Mouse (Mus musculus) stomach, embryonic 14.5 days (tissue): Measurements from ENCODE around the gene Tnfsf10. TPM values are rescaled to one million over a fixed set of nuclear protein-coding genes. Genes with fewer than 3 reads are reported as not detected.
A peak's percentile ranks its signal among the peaks of the same experiment; 100 is the strongest.

Experiments
- ATAC-seq: fragments of 200-750 bp; cut with Nextera tagmentation; 2 replicates; pipeline ENCODE4 v1.8.0; 2017; ENCODE audit warnings: low read depth, moderate TSS enrichment; ENCODE audit not compliant: insufficient number of reproducible peaks, insufficient read depth, low FRiP score
- H3K27ac ChIP-seq: fragments of 300-500 bp; sonication (generic); 2 replicates; pipeline ENCODE4 v1.5.1; 2014; ENCODE audit warnings: mild to moderate bottlenecking, low read length, moderate library complexity, mixed read lengths
- H3K27me3 ChIP-seq: fragments of 300-500 bp; sonication (generic); 2 replicates; pipeline ENCODE4 v1.6.1; 2014; ENCODE audit warnings: low read length, control low read depth, mixed read lengths; ENCODE audit not compliant: control insufficient read depth, insufficient read depth
- H3K36me3 ChIP-seq: fragments of 300-500 bp; sonication (generic); 2 replicates; pipeline ENCODE4 v1.6.1; 2014; ENCODE audit warnings: mild to moderate bottlenecking, control low read depth, low read length, moderate library complexity, mixed read lengths; ENCODE audit not compliant: control insufficient read depth, insufficient read depth
- H3K4me1 ChIP-seq: fragments of 300-500 bp; sonication (generic); 2 replicates; pipeline ENCODE4 v1.6.1; 2014; ENCODE audit warnings: low read length, control low read depth, mixed read lengths; ENCODE audit not compliant: control insufficient read depth, insufficient read depth
- H3K4me2 ChIP-seq: fragments of 300-500 bp; sonication (generic); replicated peaks from 2 replicates; pipeline ENCODE4 v1.6.1; 2014; ENCODE audit warnings: low read depth, low read length, control low read depth
- H3K4me3 ChIP-seq: fragments of 300-500 bp; sonication (generic); 2 replicates; pipeline ENCODE4 v1.5.1; 2014; ENCODE audit warnings: low read depth, low read length, control low read depth
- H3K9ac ChIP-seq: fragments of 300-500 bp; sonication (generic); replicated peaks from 2 replicates; pipeline ENCODE4 v1.6.1; 2014; ENCODE audit warnings: low read depth, mild to moderate bottlenecking, control low read depth, low read length, moderate library complexity, mixed read lengths
- H3K9me3 ChIP-seq: fragments of 300-500 bp; sonication (generic); 2 replicates; pipeline ENCODE4 v1.6.1; 2016; ENCODE audit warnings: low read depth, low read length, control low read depth; ENCODE audit not compliant: control insufficient read depth
- WGBS: fragments of 180-500 bp; shearing (Covaris S2); extraction: QIAGEN DNeasy Blood & Tissue Kit; methylation state at CpG from one replicate; pipeline ENCODE4 v1.1.7; 2014; 5-methylcytosine and 5-hydroxymethylcytosine counted together
- polyA plus RNA-seq: library from polyadenylated mRNA; unstranded; fragments of >200 nt; fragmentation: Nextera tagmentation; extraction: Ambion mirVana; gene quantifications from 2 replicates; pipeline ENCODE4 v1.2.1, GENCODE M21; 2014

Tnfsf10 gene
- polyA plus RNA-seq, 1 experiment from 2014 or later: 0.17 TPM

GRCm38 (mm10) chr3:27314506-27315164 is 2.2 kb upstream of the Tnfsf10 start:
- Histone ChIP-seq H3K9me3 (no peaks in the 10 kb centered on the region), H3K27me3 (no peaks in the 10 kb centered on the region), H3K4me3 (no peak overlapping the region), H3K36me3 (no peaks in the 10 kb centered on the region), H3K4me2 (no peak overlapping the region), H3K4me1 (peaks cover 6% of the 10 kb centered on the region; the same call in 1 of the 2 replicates), H3K27ac (no peak overlapping the region), H3K9ac (no peak overlapping the region)
- no peak for ATAC-seq
- 70% methylated on average over 2 of the region's 2 CpGs for WGBS

- ATAC-seq: peak; percentile 33; the same call in 1 of the 2 replicates
- Histone ChIP-seq H3K27me3 (no peaks in the 10 kb centered on the region), H3K4me2 (0 out of 2 replicates have a peak overlapping the region, but pooled peaks have one; percentile 11), H3K4me3 (no peak overlapping the region), H3K27ac (no peak overlapping the region; the same call in 1 of the 2 replicates), H3K4me1 (peaks cover 6% of the 10 kb centered on the region; the same call in 1 of the 2 replicates), H3K36me3 (no peaks in the 10 kb centered on the region), H3K9ac (no peak overlapping the region), H3K9me3 (no peaks in the 10 kb centered on the region)
- 22% methylated on average over 4 of the region's 4 CpGs for WGBS
Measured at GRCm38 (mm10) chr3:27317288-27318024, 628 bp downstream of the Tnfsf10 start.

- H3K4me3 ChIP-seq: no peak overlapping the region
- H3K36me3 ChIP-seq: no peaks in the 10 kb centered on the region
- no peak for ATAC-seq
- peaks cover 6% of the 10 kb centered on the region; the same call in 1 of the 2 replicates for H3K4me1 ChIP-seq
- H3K27me3 ChIP-seq: no peaks in the 10 kb centered on the region
- H3K27ac ChIP-seq: no peak overlapping the region
- H3K9ac ChIP-seq: no peak overlapping the region
- no peaks in the 10 kb centered on the region for H3K9me3 ChIP-seq
- no peak overlapping the region for H3K4me2 ChIP-seq
- WGBS: 100% methylated on average over 1 of the region's 1 CpGs
Measured at GRCm38 (mm10) chr3:27319650-27320049, 2.8 kb downstream of the Tnfsf10 start.

GRCm38 (mm10) chr3:27320613-27321495 is 4.0 kb downstream of the Tnfsf10 start:
- H3K4me2 ChIP-seq: no peak overlapping the region
- H3K27ac ChIP-seq: no peak overlapping the region
- no peak overlapping the region for H3K9ac ChIP-seq
- H3K4me1 ChIP-seq: peaks cover 6% of the 10 kb centered on the region; the same call in 1 of the 2 replicates
- H3K9me3 ChIP-seq: no peaks in the 10 kb centered on the region
- no peak overlapping the region for H3K4me3 ChIP-seq
- no peaks in the 10 kb centered on the region for H3K27me3 ChIP-seq
- 74% methylated on average over 9 of the region's 9 CpGs for WGBS
- no peaks in the 10 kb centered on the region for H3K36me3 ChIP-seq
- ATAC-seq: no peak

- Histone ChIP-seq H3K9ac (no peak overlapping the region), H3K4me1 (no peaks in the 10 kb centered on the region), H3K27me3 (no peaks in the 10 kb centered on the region), H3K27ac (no peak overlapping the region), H3K36me3 (no peaks in the 10 kb centered on the region), H3K9me3 (no peaks in the 10 kb centered on the region), H3K4me2 (no peak overlapping the region), H3K4me3 (no peak overlapping the region)
- WGBS: 76% methylated on average over 9 of the region's 9 CpGs
- ATAC-seq: no peak
Measured at GRCm38 (mm10) chr3:27322591-27322990, 5.8 kb downstream of the Tnfsf10 start.

GRCm38 (mm10) chr3:27323551-27323950 is 6.7 kb downstream of the Tnfsf10 start:
- Histone ChIP-seq H3K4me1 (no peaks in the 10 kb centered on the region), H3K27me3 (no peaks in the 10 kb centered on the region), H3K27ac (no peak overlapping the region), H3K4me2 (no peak overlapping the region), H3K4me3 (no peak overlapping the region), H3K9ac (no peak overlapping the region), H3K9me3 (no peaks in the 10 kb centered on the region), H3K36me3 (no peaks in the 10 kb centered on the region)
- WGBS: 43% methylated on average over 5 of the region's 5 CpGs
- no peak for ATAC-seq

GRCm38 (mm10) chr3:27326633-27327191 is 9.9 kb downstream of the Tnfsf10 start:
- 52% methylated on average over 4 of the region's 4 CpGs for WGBS
- H3K4me3 ChIP-seq: no peak overlapping the region
- ATAC-seq: no peak
- no peaks in the 10 kb centered on the region for H3K36me3 ChIP-seq
- H3K4me1 ChIP-seq: no peaks in the 10 kb centered on the region
- no peak overlapping the region for H3K4me2 ChIP-seq
- H3K9me3 ChIP-seq: no peaks in the 10 kb centered on the region
- H3K27ac ChIP-seq: no peak overlapping the region
- no peak overlapping the region for H3K9ac ChIP-seq
- H3K27me3 ChIP-seq: no peaks in the 10 kb centered on the region

GRCm38 (mm10) chr3:27330706-27331105 is 13.9 kb downstream of the Tnfsf10 start:
- no peak overlapping the region for H3K4me2 ChIP-seq
- H3K9me3 ChIP-seq: no peaks in the 10 kb centered on the region
- 86% methylated on average over 5 of the region's 5 CpGs for WGBS
- H3K27ac ChIP-seq: no peak overlapping the region
- no peaks in the 10 kb centered on the region for H3K36me3 ChIP-seq
- H3K4me3 ChIP-seq: no peak overlapping the region
- no peaks in the 10 kb centered on the region for H3K27me3 ChIP-seq
- no peaks in the 10 kb centered on the region for H3K4me1 ChIP-seq
- no peak overlapping the region for H3K9ac ChIP-seq
- ATAC-seq: no peak
